Mouse (Mus musculus) ES-Bruce4 (cell line): ENCODE measurements around the gene Wnk4.

Experiments used
- CTCF ChIP-seq: IDR thresholded peaks from one replicate; pipeline ENCODE4 v1.8.1; 2011; ENCODE audit warnings: low read depth, low read length
- EP300 ChIP-seq: IDR thresholded peaks from 2 replicates; pipeline ENCODE4 v1.6.1; 2011; ENCODE audit warnings: low read depth, low read length; ENCODE audit not compliant: insufficient read depth
- POLR2A ChIP-seq: IDR thresholded peaks from one replicate; pipeline ENCODE4 v1.8.1; 2011; ENCODE audit warnings: low read length; ENCODE audit not compliant: insufficient read depth

DNA sequence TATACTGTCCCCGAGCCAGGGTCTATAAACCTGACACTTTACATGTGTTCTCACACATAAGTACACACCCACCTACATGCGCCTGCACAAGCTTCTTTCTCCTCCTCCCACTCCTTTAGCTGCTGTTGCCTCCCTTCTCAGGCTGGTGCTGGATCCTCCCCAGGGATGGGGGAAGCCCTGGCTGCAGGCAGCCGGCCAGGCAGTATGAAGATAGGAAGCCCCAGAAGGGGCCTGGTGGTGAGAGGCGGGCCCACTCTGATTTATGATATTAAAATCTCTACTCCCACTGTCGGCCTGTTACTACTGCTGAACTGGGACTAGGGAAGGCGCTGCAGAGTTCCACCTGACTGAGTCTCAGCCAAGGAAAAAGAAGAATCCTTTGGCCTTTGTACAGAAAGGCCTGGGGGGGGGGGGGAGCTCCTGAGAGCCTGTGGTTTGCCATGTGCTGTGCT lies 1.1 kb upstream of the Wnk4 start:
- TF ChIP-seq POLR2A (no peak), CTCF (no peak), EP300 (no peak)
